Mouse (Mus musculus) regulatory T cell (primary cell): ENCODE measurements at regions not wholly inside any gene's neighbourhood (a gene's known extent, or its start where the extent isn't known, plus 50 kb on each side); places are given as distances from the start of the nearest gene placed in this dataset.

ENCODE experiments used
- in situ Hi-C: fragments of 300-600 bp; cut with MboI, MseI; formaldehyde crosslinking; loops from one replicate; pipeline ENCODE4 v1.15.1; 2025; ENCODE audit warnings: high pct_unique_total_duplicates

DNA sequence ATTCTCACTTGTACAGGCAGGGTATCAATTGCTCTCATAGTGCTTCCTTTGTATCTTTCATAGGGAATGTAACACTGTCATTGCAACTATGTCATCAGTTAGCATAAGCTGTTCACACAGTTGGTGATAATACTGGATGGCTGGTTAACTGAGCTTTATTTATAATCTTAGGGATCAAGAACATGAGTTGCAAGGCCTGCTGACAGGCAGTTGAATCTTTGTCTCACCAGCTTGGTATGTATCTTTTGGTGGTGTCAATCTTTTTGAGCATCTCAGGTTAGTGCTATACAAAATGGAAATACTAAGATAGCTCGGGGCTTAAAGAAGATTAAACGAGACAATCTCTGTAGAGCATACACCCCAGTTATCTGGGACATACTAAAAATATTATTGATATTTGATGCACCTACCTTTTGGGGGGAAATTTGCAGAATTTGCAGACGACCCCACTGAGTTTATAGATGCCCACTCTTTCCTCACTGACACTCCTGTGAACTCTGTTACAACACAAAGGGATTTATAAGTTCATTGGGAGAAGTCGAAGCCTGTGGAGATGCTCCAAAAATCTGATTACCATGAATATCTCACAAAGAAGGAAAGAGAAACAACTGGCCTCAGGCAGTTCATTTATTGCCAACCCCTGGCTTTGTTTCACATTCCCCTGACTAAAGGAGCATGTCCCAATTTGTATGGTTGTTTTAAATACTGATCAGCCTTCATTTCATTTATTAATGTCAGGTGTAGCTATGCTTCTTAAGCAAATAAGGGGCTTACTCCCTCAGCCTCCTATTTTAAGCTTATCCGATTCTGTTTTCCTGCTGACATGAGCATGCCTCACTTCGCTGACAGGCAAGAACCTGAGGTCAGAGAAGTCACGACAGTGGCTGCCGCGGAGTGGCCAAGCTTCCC is 193.5 kb downstream of the Fndc1 start:
- in situ Hi-C loops = no loop called here

DNA sequence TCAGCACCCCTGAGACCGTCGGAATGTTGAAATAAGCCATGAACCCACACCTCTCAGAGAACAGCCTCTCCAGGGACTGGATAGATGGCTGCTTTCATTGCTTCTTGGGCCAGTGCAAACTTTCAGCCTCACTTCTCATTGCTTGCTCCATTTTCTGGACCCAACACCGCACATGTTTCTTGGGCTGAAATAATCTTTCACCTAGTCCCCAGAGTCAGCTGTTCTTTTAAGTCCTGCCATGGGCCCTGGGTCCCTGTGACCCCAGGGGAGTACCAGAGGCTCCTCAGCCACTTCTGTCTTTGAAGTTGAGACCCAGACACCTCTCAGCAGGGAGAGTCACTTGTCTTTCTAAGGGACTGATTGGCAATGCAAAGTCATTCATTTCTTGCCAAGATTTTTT is 201.4 kb downstream of the Fndc1 start:
- in situ Hi-C loops = no loop called here

DNA sequence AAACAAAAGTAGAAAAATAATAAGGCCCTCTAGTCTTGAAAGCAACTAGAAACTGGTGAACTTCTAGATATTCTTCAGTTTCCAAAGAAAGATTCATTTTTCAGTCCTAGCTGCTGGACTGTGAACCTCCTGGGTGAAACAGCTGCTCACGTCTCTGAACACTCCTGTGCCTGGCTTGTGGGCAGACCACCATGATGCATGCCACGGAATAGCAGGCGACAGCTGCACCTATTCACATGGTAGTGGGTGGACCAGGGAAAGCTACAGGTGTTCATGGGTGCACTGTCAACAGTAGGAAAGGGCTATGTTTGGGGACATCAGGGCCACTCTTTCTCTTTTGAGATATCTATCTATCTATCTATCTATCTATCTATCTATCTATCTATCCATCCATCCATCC is 203.7 kb downstream of the Fndc1 start:
- in situ Hi-C loops = no loop called here

DNA sequence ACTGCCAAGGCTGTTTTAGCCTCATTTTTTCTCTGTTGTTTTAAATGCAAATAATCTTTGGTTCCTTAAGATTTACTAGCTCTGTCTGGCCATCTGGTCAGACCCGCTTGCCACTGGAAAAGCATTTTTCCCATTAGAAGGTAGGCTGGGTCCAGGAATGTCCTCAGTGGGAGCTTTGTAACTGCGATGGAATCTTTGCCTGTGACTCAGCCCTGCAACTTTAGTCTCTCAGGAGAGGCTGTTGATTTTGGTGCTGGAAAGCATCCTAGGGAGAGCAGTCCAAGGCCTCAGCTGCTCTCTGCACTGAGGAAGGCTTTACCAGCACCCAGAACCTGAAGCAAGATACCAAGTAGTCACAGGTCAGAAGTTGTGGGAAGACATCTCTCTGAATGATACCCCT is 205.8 kb downstream of the Fndc1 start:
- in situ Hi-C loops = no loop called here

DNA sequence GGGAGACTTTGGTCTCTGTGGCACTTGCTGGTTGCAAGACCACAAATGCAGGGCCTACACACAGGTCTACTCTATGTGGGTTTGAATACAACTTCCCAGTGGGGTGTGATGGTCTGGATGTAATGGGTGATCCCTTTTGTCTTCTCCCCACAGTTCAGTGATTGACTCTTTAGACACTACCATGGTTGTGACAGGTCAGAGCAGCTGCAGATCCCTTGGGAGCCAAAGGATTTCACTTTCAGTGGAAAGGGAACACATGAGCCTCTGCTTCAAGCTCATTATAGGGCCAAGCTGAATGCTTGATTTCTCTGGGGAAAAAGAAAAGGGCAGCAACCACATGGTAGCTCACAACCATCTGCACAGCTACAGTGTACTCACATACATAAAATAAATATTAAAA is 206.9 kb downstream of the Fndc1 start:
- in situ Hi-C loops = no loop called here

DNA sequence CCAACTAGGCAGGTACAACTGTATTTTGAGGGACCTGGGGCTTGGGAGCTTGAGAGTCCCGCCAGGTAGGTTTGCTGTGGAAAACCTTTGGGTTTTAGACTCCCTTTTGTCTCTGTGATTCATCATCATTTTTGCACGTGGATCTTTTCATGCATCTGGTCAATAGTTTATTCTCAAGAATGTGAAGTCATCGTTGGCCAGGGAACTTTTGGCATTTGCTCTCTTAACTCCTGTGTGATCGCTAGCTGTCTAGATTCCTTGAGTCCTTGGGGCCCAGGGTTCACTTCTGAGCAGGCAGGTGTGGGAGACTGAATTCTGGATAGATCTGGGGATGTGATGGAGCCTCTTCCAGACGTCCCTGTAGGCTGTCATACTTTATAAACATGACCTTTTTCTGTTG is 207.5 kb downstream of the Fndc1 start:
- in situ Hi-C loops = no loop called here

DNA sequence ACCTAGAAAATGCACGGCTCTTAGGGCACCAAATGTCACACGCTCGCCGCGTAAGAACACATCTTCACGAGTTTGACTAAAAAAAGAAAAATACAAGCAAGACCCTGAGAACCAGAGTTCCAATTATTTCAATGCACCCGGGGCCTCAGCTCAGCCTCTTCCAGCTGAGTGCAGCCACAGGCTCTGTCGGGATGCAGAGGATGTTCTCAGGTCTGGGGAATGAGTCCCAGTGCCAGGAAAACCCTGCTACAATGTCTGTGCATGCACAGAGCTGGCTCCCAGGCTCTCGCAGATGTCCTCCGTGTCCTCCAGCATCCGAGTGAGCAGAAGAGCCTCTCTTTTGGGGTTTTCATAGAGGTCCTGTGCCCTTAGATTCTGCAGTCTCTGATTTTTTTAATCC is 219.1 kb downstream of the Fndc1 start:
- in situ Hi-C loops = no loop called here

DNA sequence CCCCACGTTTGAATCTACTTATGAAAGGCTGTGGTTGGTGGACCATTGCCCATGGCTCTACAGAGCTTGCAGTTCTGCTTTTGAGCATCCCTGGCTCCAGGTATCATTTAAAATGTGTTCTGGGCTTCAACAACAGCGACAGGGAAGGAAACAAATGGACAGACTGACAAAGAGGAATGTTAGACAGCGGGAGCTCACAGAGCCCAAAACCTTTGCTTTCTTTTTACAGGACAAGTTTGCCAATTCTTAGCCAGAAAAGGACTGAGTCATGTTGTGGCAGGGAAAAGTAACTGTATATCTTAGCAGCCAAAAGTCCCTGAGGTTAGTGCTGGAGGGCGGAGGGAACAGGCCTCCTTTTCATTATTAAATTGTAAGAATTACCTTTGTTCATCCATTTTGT is 219.7 kb downstream of the Fndc1 start:
- in situ Hi-C loops = no loop called here

DNA sequence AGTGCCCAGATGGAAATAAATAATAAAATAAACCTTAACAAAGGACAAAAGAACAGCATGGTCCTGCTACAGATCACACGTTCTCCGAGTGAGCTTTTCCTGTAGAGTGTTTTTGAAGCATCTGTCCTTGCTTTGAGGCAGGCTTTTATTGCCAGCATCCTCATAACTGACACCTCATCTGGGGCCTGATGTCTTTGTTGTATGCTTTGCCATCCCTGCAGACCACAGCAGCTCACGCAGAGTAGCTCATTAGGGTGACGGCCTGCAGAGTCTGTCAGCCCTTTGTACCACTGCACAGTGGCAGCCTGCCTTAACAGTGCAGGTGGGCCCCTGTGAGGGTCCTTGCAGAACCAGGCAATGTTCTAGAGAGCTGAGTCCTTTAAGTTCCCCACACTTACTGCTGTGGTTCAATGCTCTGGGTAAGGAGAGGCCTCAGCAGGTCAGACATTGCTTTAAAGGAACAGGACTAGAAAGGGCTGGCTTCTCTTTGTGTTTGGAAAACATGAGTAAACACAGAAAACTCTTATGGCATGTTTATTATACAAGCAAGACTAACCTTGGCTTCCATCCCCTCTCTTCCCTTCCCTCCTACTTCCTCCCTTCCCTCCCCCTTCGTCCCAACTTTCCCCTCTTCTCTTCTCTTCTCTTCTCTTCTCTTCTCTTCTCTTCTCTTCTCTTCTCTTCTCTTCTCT is 219.7 kb upstream of the Unc93a2 start:
- in situ Hi-C loops = no loop called here

DNA sequence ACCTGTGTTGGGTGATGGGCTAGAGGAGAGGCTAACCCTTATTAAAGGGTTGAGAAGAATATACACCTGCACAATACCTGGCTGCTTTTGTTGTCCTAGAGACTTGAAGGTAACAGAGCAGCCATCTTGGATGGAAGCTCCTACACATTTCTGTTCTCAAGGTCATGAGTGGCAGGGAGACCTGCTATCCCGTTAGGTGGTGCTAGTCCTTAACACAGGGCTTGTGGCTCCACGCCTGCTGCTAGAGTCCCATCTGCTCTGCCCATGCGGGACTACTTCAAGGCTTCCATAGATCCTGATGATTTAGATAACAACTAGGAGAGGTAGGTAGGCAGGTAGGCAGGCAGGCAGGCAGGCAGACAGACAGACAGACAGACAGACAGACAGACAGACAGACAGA is 218.8 kb upstream of the Unc93a2 start:
- in situ Hi-C loops = no loop called here

DNA sequence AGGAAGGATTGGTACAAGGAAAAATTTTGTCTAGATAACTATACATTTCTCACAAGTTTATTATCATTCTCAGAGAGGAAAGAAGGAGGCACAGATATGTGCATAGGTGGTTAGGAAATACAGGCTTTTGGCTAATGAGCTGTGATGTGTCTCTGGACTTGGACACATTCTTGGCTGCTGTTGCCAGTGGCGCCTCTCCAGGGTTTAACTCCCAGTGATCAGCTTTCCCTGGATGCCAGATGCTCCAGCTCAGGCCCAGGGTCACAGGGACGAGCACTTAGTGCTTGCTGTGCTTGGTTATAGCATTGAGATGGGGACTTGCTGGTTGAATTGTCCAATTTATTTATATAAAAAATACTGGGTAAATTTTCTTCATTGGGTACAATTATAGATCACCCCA is 215.3 kb upstream of the Unc93a2 start:
- in situ Hi-C loops = no loop called here

DNA sequence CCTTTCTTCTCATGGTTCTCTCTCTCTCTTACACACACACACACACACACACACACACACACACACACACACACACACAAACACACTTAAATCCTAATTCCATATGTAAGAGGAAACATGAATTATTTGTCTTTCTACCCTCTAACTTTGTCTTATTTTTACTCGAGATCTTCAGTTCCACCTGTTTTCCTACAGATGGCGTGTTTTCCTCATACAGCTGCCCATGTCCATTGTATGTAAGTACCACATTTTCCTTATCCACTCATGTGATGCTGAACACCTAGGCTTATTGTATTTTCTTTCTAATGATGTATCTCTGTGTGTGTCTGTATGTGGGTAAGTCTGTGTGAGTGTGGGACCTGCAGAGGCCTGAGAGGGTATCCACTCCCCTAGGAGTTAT is 212.2 kb upstream of the Unc93a2 start:
- in situ Hi-C loops = no loop called here

DNA sequence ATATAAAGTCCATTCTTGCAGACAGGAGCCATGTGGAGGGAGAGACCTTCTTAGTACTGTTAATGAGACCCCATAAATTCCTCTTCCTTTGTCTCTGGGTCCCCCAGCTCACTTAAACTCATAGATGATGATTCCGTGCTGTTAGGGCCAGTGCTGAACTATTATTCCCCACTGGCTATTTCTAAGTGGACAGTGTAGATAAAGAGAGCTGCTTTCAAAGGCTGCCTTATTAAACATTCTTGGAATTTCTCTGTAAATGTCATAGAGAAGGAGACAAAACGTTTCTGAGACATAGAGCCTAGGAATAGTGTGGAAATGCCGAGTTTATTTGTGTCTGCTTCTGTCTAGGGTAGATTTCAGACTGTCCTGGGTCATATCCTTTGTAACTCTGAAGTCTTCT is 209.5 kb upstream of the Unc93a2 start:
- in situ Hi-C loops = no loop called here

DNA sequence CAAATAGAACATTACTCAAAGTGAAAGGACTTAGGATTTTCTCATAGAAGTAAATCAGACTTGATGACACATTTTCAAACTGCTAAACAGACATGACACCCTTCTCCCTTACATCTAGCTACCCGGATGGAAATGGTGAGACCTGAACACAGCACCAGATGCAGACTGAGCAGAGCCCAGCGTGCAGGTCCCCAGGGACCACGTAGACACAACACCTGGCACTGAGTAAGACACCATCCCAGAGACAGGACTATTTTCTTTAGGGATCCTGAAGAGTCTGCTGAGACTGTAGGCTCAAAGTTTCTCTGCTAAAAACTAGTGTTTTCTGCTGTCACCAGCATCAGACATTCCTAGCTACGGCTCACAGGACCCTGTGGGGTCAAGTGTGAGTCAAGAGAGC is 207.2 kb upstream of the Unc93a2 start:
- in situ Hi-C loops = no loop called here

DNA sequence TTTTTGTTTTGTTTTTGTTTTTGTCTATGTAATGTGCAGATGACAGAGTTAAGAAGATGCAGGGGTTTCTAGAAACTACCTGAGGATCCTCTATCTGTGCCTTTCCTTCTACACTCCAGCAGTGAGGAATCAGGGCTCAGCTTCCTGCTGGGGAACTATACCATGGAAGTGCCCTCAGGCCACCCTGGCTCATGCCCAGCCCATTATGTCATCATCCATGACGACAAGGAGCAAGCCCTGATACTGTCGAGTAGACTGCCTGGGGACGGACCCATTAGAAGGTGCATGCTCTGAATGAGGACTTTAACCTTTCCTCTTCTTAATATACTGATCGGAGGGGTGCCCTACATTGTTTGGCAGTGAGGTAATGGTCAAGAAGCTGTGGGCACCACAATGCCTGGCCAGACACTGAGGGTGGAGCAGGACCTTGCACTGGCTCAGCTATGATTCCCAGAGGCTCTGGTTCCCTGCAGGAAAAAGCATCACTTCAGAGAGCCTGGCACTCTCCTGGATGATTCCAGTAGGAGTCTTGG is 197.7 kb upstream of the Unc93a2 start:
- in situ Hi-C loops = no loop called here

DNA sequence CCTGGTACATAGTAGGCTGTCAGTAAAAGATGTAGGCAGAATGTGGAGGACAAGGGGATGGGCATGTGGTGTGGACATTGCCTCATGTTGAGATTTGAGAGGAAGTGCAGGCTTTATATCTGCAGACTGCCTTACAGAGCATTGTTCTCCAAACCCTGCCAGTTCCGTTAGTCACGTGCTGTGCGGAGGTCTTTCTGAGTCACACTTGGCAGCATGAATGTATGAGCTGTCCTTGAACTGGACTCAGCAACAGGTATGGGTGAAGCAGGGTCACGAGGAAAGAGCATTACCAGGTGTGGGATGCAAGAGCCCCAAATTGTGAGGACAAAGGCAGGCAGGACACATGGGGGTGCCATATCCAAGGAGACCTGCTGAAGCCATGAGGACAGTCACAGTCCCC is 193.8 kb upstream of the Unc93a2 start:
- in situ Hi-C loops = no loop called here

DNA sequence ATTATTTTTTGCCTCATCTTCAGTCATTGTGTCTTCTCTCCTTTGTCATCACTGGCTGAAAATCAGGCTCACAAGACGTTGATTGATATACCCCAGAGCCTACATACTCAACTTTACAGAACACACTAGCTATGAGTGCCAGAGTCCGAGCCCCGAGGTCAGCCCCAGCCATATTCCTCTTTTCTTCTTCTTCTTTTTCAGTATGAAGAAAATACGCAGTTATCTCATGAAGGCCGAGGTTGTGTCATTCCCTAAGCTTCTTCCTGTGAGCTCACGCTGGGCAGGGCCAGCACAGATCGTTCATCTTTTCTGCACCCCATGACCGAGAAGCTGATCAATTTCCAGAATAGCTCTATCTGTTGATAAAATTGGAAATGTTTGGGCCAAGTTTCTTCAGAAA is 192.7 kb upstream of the Unc93a2 start:
- in situ Hi-C loops = no loop called here

DNA sequence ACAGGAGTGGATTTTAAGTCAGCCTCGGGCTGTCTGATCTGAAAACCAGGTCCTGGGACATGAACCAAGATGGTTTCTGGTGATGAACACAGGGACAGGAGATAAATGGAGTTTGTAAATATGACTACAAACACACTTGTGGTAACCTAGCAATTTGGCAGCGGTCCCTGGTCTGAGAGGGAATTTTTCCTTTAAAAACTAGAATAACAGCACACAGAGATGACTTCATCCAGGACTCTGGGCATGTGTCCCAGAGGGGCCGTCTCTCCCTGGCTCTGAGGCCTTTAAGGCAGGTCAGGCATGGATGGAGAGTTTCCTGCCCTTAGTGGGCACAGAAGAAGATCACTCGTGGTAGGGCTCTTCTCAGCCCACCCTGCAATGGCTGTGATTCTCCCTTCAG is 192.0 kb upstream of the Unc93a2 start:
- in situ Hi-C loops = no loop called here

DNA sequence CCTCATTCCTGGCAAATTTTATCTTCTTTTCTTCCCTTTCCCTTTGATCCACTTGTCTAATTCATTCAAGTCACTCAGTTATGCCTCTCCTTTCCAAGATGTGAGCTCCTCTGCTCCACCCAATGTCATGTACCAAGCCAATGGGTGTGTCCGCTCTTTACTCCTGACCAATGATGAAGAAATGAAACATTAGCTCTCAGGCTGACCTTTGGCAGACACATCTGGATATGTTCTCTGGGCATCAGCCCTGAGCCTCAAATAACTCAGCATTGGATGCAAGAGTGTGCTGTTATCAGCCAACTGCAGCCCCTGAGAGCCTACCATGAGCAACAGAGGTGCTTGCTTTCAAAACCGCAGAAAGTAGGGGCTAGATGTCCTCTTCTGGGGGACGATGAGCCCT is 186.2 kb upstream of the Unc93a2 start:
- in situ Hi-C loops = loop anchor here (25.0 kb wide), 1 partner anchor 466 kb away; no protein-coding TSS in a partner anchor

DNA sequence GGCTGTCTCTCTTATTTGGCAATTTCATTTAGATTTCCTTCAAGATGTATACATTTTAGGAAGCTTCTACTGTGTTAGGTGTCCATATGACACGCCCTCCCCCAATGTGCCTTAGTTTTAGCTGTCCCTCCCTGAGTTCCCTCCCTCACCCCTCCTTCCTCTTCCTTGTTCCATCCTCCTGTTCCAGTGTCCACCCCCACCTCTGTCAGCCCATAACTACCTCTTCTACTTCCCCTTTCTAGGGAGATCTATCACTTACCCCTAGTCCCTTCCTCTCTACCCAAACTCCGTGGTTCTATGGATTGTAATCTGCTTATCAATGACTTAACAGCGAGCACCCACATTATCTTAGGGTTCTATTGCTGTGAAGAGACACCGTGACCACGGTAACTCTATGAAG is 183.2 kb upstream of the Unc93a2 start:
- in situ Hi-C loops = loop anchor here (25.0 kb wide), 1 partner anchor 469 kb away; no protein-coding TSS in a partner anchor

DNA sequence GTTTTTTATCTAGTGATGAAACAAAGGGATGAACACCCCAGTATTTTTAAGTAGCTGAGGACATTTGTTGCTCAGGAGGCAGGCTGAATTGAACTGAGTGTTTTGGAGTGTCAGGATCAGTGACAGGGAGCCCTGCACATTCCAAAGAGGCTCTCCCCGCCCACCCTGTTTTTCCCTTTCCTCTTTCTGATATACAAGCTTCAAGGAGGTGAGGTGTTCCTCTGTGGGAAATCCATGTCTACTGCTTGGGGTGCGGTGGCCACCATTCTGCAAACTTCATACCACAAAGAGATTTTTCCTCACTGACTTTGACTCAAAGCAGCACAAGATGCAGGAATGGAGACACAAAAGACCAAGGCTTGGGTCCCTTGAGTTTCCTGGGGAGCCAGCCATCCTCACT is 180.5 kb upstream of the Unc93a2 start:
- in situ Hi-C loops = loop anchor here (25.0 kb wide), 1 partner anchor 472 kb away; no protein-coding TSS in a partner anchor

DNA sequence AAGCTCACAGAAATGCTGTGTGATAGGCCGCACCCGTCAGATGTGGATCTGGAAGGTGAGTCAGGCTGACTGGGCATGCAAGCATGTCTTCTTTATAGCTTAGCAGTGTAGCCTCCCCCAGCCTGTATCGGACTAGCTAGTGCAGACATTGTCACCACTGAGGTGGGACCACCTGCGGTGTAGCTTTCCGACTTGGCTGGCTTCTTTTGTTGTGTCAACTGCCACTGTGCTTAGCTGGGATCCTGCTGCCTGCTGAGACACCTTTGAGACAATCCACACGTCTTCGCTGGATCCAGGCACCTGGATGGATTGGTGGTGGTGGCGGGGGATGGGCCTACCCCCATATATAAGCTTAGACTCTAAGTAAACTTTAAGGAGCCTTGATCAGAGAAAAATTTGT is 177.7 kb upstream of the Unc93a2 start:
- in situ Hi-C loops = loop anchor here (25.0 kb wide), 1 partner anchor 474 kb away; no protein-coding TSS in a partner anchor

DNA sequence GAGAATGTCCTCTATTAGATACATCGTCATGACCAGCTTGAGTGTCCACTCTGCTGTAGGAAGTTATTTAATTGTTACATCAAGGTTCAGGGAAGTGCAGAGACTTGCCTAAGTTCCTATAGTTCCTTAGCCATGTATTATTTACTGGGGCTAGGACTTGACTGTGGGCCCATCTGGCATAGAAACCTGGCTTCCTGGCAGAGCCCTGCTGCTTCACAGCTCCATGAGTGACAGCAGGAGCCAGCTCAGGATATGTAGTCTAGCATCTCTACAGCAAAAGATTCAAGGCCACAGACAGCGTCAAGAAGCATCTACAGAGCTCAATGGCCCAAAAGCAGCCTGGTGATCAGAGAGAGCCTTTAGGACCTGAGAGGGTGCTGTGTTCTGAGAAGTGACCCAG is 163.2 kb upstream of the Unc93a2 start:
- in situ Hi-C loops = loop anchor here (10.0 kb wide), 1 partner anchor 244 kb away; no protein-coding TSS in a partner anchor
